Mouse (Mus musculus) MEL-GATA-1-ER (cell line): ENCODE data around the gene U2af1.
"Not testable (repeated sequence)": the region's sequence is repeated elsewhere in the genome, so short reads cannot be mapped to it uniquely, and the experiment has no call there.

Experiments
- DNase-seq: peaks from one replicate; pipeline ENCODE4 v3.0.0-alpha.2; 2012; ENCODE audit warnings: low read depth; ENCODE audit errors: extremely low read depth

The U2af1 gene

GRCm38 (mm10) chr17:31658468-31659185 is at the start of gene U2af1:
Gene U2af1, minus strand, starts transcription at chr17:31658892.
- peak; percentile 86 for DNase-seq

- DNase-seq: no peak
Measured at GRCm38 (mm10) chr17:31705271-31706020, 46.8 kb upstream of the U2af1 start.

GRCm38 (mm10) chr17:31703276-31703980 is 44.7 kb upstream of the U2af1 start:
- DNase-seq: no peak

- DNase-seq: no peak
Measured at GRCm38 (mm10) chr17:31698347-31698746, 39.7 kb upstream of the U2af1 start.

GRCm38 (mm10) chr17:31695356-31695755 is 36.7 kb upstream of the U2af1 start:
- not testable (repeated sequence) for DNase-seq

GRCm38 (mm10) chr17:31694949-31695348 is 36.3 kb upstream of the U2af1 start:
- no peak for DNase-seq

GRCm38 (mm10) chr17:31694023-31694376 is 35.3 kb upstream of the U2af1 start:
- DNase-seq: no peak

GRCm38 (mm10) chr17:31693330-31694022 is 34.8 kb upstream of the U2af1 start:
- peak; percentile 32 for DNase-seq

- DNase-seq: peak; percentile 5
Measured at GRCm38 (mm10) chr17:31692918-31693317, 34.2 kb upstream of the U2af1 start.

- no peak for DNase-seq
Measured at GRCm38 (mm10) chr17:31689606-31690005, 30.9 kb upstream of the U2af1 start.

GRCm38 (mm10) chr17:31688112-31688511 is 29.4 kb upstream of the U2af1 start:
- no peak for DNase-seq

- DNase-seq: no peak
Measured at GRCm38 (mm10) chr17:31686225-31686564, 27.5 kb upstream of the U2af1 start.

GRCm38 (mm10) chr17:31685514-31686224 is 27.0 kb upstream of the U2af1 start:
- peak; percentile 58 for DNase-seq

- DNase-seq: no peak
Measured at GRCm38 (mm10) chr17:31680450-31680849, 21.8 kb upstream of the U2af1 start.

GRCm38 (mm10) chr17:31677507-31677906 is 18.8 kb upstream of the U2af1 start, which contains the start of gene Cryaa:
Gene Cryaa, plus strand, starts transcription at chr17:31677807.
- DNase-seq: no peak

GRCm38 (mm10) chr17:31674426-31674825 is 15.7 kb upstream of the U2af1 start:
- DNase-seq: no peak

GRCm38 (mm10) chr17:31672279-31672678 is 13.6 kb upstream of the U2af1 start:
- no peak for DNase-seq

GRCm38 (mm10) chr17:31671698-31672097 is 13.0 kb upstream of the U2af1 start:
- no peak for DNase-seq

GRCm38 (mm10) chr17:31670163-31670562 is 11.5 kb upstream of the U2af1 start:
- DNase-seq: no peak

- no peak for DNase-seq
Measured at GRCm38 (mm10) chr17:31668306-31668705, 9.6 kb upstream of the U2af1 start.

GRCm38 (mm10) chr17:31664760-31665159 is 6.1 kb upstream of the U2af1 start:
- peak; percentile 55 for DNase-seq
